Mouse (Mus musculus) kidney, postnatal 25 days (tissue): ENCODE results near the gene Agap1.

ENCODE experiments used
- DNase-seq, 2 experiments: peaks; one replicate each; pipeline ENCODE4 v3.0.0; 2021; ENCODE audit warnings: mixed read lengths in 2 of 2

The Agap1 gene

DNA sequence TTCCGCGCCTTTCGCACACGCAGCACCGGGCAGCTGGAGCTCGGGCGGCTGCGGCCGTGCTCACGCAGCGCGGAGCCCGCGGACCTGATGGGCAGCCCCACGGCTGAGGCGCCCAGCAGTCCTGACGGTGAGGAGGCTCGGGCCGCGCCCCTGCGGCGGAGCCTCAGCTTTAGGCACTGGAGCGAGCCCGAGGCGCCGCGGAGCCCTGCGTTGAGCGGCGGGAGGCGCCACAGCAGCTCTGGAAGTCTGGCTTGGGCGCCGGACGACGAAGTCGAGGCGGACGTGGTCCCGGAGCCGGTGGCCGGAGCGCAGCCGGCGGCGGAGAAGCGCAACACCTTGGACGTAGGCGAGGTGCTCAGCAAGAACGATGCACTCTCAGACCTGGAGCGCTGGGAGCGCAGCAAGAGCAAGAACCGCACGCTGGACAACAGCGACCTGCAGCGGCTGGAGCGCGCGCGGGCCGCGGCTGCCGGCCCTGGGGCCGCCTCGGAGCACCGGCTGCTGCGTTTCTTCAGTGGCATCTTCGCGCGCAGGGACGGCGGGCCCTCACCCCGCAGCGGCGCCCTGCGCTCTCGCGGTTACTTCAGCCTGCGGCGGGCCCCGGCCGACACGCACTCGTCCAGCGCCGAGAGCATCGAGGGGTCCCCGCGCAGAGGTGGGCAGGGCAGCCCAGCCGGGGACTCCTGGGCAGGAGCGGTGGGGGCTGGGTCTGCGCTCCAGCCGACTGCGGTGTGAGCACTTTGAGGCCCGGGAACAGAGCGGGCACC lies 126.6 kb downstream of the Agap1 start:
- DNase-seq: peak; percentile 54 to 74

DNA sequence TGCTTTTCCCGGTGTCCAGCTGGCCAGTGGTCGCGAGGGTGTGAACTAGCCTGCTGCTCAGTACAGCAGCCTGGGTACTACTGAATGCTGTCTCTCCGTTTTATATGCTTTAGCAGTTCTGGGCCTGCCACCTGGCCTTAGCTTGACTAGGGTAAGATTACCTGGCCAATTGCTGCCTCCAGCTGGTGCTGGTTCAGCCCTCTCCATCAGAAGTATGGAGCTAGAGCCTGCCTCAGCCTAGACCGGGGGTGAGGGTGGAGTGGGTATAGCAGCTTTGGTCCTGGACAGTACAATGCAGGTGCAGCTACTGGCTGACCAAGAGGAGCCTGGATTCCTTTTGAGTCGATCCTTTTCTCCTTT lies 127.1 kb downstream of the Agap1 start:
- DNase-seq: no peak

DNA sequence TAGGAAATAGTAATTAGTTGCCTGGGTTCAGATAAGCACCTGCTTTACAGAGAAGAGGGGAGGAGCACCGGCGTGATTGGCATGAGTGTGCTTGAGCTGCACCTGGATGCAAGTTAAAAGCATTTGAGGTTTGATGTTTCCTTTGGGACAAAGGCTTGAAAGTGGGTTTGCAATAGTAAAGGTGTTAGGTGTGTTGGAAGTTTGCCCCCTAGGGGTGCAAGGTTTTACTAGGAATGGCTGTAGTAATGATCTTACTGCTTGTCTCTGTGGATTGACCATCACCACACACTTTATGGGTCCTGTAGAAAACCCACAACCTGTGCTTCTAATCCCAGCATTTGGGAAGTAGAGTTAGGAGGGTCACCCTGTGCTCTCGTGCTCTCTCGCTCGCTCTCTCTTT lies 128.8 kb downstream of the Agap1 start:
- DNase-seq: peak in 1 of 2 experiments; percentile 29

DNA sequence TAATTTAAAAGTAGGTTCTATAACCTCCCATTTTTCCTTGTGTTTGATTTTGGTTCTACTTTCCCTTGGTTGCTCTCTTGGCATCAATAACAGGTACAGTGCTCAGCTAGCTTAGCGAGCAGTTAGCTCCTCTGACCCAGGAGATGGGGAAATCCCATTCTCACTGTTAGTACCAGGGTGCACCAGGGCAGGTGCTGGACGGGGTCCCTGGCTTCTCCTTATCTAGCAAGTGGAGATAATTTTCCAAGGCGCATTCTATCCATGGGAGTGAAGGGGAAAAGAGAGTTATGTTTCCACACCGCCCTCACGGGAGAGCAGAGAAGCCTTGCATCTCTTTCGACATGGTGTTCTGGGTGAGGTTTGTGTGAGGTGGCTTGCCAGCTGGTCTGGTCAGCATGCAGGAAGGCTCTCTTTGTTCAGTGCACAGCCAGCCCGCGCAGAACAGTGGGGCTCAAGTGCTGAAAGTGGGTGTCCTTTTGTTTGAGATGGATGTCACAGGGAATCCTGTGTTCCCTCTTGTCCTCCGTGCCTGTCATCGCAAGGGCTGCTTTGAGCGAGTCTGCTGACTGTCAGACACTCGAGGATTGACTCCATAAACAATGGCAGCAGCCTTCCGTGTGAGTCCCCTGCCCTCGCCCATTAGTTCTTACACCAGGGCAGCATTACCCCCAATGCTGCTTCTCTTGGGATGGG lies 132.5 kb downstream of the Agap1 start:
- DNase-seq: no peak

DNA sequence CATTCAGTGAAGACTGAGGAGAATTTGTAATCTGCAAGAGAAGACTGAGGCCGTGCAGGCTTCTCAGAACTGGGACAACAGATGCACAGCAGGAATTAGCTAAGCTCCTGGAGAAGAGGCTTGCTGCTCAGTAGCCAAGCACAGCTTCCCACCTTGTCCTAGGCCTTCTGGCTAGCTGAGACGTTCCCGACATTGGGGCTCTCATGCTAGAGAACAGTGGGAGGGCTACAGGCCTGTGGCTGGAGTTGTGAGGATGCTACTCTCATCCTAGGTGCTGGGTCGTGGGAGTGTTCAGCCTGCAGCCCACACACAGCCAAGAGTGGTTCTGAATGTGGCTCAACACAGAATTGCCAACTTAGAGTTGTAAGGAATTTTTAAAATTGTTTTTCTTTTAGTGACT lies 133.5 kb downstream of the Agap1 start:
- no peak for DNase-seq

DNA sequence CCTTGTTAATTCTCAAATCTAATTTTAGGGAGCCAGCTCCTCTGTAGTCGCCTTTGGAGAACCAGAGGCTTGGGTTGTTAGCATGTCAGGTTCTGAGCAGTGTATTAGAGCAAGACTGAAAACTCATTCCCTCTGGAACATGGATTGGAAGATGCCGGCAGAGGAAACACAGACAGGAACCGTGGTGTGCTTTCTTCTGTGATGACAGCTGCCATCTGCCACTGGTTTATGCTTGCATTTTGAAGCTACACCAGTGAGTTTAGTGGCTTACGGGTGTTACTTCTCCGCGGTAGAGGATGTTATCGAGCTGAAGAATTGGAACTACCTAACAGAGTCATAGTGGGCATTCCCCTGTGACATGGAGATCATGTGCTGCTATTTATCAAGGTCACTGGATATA lies 136.4 kb downstream of the Agap1 start:
- no peak for DNase-seq

DNA sequence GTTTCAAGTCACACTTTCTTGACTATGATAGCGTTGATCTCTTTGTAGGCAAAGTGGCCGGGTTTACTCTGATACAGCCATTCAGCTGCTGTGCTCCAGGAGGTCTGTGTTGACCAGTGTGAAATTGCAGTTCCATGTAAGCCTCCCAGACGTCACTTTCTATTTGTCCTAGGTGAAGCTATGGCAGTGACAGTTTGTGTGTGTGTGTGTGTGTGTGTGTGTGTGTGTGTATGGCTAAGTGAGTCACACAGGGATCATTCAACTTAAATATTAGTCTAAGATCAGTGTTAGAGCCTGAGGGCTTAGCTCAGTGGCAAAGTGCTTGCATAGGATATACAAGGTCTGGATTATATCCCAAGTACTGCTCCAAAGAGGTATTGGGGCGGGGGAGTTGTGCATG lies 138.6 kb downstream of the Agap1 start:
- DNase-seq: no peak

DNA sequence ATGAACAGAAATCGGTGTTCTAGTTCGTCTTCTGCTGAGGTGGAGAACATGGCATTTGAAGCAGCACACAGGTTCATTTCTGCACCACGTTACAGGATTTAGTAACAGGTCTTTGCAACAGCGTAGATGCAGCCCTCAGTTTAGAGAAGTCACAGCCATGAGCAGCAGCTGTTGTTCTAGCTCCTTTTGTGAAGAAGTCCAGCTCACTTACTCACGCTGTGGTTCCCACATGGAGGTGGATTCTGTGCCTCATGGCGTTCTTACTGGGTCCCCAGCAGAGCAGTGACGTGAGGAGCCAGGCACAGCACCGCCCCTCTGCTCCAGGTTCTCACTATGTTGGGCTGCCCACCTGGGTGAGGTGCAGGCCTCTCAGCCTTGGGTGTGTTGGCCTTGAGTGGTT lies 140.4 kb downstream of the Agap1 start:
- DNase-seq: no peak

DNA sequence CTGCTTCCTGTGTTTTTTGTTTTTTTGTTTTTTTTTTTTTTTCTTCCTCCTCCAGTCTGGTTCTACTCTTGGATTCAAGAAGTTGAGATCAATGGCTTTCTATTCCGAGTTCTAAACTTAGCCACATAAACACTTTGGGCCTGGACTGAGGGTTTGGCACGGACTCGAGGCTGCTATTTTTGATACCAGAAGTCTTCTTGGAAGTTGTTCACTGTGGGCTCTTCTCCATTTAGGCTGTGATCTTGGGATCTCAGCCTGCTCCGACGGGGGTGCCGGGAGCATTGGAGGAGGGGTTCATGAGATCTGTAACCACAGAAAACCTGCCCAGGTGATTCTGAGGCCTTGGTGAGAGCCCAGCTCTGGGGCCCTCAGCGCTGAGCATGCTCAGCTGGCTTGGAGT lies 140.8 kb downstream of the Agap1 start:
- DNase-seq: no peak

DNA sequence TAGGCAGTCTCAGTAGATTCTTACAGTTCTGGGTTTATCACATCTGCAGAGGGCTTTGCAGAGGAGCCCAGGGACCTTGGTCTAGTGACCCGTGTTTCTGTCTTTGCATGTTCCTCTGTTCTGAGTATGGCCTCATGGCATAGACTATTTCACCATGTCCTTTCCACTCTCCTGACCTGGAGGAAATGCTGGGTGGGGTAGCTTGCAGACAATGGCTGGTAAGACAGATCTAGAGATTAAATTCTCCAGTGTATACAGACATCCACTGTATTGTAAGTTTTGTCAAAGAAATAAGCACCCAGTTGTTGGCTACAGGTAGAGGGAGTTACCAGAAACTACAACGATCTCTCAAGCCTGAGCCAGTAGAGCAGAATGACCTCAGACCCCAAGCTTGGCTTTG lies 141.6 kb downstream of the Agap1 start:
- no peak for DNase-seq

DNA sequence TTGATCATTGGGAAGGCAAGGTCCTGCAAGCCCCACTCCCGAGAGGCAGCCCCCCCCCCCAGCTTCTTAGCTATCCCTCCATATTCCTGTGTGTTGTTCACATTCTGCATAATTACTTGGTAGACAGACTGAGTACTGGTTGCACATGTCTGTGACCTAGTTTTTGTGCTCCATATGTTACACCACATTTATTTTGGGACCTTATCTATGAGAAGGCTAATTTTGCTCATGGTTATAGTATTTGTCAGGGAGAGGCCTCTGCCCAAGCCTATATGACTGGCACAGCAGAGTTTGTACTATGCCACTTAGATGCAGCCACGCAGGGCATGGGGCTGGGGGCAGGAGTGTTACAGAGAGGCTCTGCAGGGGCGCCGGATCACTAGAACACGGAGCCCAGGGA lies 144.3 kb downstream of the Agap1 start:
- no peak for DNase-seq

DNA sequence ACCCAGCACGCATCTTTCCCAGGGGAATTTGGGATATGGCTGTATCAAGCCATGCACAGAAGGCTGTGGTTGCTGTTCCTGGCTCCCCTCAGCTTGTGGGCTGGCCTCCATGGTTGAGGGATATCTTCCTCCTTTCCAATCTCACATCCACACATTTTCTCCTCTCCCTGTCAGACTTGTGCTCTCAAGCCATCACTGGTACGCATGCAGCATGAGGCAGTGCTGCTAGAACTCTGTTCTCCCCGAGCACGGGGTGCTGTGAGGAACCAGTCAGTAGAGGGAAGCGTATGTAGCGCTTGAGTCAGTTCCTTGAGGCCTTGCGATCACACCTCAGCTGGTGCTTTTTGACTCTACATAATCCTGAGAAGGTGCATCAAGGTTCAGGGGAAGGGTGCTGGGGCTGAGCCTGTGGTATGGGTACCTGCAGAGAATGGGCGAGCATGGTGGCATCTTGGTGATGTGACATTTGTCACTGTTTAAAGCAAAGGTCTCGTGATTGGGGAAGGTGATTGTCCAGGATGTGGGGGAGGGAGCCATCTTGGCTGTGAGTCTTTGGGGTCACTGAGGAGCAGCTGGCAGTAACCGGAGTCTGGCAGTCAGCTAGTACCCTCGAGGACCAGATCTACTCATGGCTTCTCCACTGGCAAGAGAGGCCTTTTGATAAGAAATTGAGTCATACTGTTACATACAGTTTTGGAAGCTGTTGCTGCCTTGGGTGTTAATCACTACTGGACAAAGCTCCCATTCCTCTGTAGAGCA lies 145.6 kb downstream of the Agap1 start:
- DNase-seq: no peak

DNA sequence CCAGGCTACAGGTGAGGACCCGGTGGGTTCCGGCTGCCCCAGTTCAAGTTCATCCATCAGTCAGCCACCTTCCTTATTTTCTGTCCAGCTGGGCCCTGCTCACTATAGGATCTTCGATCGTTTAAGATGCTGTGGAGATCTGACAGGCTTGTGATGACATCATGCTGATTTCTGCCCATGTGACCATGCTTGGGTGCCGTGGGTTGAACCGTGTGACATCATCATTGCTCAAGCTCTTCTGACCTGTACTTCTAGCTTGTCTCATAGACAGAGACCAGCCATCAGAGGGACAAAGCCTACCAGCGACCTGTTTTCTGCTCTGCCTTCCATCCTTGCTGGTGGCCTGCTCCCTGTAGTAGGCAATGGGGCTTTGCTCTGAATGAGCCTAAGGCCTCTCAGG lies 146.7 kb downstream of the Agap1 start:
- DNase-seq: no peak

DNA sequence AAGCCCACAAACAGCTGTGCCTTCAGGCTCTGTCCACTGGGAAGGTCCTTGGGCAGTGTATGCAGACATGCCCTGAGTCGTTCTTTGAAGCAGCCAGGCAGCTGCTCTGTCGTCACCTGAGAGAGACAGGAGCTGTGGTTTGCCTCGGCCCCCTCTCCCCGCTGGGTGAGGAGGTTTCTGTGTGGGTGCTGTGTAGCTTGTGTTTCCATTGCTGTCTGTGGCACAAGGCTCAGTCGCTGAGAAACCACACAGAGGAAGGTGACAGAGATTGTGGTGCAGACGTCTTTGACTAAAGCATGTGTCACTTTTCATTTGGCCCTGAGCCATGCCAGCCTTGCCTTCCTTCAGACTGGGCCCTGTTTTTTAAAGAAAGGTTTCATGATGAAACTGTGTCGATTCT lies 148.3 kb downstream of the Agap1 start:
- no peak for DNase-seq

DNA sequence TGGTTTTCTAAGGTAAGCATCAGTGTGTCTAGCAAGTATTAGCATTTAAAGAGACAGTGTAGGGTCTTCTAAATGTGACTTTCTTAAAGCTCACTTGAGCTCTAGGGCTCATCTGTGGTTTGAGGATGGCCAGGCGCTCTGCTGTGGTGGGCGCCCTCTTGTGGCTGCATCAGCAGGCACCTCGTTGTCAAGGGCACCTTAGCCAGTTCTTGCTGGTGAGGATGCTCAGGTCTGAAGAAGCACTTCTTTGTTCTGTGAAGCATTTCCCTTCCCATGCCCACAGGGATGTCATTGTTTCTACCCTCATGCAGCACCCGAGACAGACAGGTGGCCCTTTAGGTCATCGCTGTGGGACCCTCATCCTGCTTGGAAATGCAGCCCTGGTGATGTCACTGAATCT lies 152.0 kb downstream of the Agap1 start:
- peak; percentile 74 to 80 for DNase-seq

DNA sequence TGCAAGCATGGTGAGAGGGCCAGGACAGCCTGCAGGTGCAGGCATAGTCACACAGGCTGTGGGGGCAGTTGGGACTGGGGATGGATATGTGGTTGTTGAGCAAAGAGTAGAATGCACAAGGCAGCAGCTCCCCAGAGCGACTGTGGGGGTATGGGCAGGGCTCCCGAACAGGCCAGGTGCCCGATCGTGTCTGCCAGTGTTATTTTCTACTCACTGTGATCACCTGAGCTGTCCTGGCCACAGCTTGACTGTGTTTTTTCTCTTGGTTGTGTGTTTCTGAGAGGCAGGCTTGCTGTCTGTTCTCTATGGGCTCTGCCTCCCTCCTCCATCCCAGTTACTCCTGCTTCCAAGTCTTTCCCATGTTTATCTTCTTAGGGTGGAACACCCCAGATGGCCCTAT lies 154.2 kb downstream of the Agap1 start:
- no peak for DNase-seq

DNA sequence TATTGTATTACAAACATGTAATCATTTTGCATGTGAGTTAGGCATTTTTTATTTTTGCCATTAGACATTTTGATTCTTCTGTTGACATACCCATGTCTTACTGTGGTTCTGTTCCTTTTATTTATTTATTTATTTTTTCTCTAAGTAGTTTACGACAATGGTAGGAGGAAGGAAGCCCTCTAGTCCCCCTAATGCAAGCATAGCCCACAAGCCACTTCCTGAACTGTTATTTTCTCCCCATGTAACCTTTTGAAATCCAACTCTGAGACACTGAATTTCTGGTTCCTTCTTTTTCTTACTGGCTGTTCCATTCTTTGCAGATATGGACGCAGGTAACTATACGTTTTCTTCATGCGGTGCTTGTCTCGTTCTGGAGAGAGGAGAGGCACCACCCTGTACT lies 155.4 kb downstream of the Agap1 start:
- DNase-seq: no peak

DNA sequence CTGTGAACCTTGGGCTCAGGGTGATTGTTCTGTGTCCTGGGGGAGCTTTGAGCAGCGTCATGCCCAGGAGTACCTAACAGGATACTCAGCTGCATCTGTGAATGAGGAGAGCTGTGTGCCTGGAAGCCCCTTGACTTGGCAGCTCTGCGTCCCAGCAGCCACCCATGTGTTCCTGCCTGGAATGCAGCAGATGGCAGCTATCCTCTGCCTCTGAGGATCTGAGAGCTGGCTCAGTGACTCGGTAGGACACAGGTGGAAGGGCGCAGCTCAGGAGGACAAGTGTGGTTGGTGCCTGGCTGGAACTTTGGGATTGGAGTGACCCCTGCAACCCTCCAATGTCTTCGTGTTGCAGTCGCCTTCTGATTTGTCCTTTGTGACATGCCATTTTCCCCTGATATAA lies 156.9 kb downstream of the Agap1 start:
- DNase-seq: no peak

DNA sequence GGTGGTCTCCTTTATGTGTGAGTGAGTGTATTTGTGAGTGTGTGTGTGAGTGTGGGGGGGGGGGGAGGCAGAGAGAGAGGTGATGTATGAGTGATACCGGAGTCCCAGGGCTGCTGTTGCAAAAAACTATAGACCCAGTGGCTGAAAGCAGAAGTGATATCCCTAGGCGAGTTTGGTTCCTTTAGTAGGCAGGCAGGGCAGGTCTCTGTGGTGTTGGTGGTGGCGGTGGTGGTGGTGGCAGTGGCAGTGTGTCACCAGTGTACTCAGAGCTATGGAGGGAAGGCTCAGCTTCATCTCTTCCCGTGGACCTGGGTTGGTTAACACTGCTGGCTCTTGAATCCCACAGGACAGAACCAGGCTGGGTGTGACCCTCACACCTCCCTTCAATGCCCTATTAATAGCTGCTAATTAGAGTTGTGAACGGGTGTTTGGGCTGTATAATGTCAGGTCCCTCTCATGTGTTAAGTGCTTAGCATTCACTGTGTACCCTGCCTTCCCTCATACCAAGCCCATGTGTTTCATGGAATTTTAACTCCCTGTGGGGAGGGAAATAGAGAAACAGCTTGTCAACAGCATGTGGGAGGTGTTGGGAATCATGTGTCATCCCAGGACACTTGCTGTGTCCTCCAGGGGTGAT lies 158.7 kb downstream of the Agap1 start:
- DNase-seq: no peak

DNA sequence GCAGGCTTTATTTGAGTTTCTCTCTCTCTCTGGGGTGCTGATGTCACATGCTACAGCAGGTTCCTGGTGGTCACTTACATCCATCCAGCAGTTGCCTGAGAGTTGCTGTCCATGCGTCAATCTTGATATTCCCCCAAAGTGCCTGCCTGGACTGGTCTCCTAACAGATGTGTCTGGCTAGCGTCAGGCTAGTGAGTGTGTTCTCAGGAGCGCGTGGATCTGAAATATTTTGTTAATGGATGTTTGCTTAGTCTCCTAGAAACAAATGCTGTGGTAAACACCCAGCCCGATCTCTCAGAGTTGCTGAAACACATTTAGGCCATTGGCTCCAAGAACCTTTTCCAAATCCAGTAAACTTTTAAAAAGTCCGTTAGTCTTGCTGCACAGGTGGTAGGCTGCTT lies 161.9 kb downstream of the Agap1 start:
- DNase-seq: no peak

DNA sequence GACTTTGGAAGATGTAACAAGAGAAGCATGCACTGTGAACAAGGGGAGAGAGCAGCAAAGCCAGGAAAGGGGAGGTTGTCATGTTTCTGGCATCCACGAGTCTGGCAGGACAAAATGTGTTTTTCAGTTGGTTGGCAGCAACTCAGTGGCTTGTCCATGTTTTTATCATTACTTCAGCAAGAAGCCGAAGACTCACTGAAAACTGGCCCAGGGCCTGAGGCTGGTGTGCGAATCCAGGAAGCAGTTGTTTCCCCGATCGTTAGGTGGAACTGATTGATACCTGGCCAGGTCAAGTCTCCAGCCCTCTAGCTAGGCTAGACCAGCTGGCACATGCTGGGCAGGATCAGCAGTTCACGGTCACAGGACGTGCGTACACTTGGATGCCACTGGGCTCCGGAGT lies 162.7 kb downstream of the Agap1 start:
- DNase-seq: no peak

DNA sequence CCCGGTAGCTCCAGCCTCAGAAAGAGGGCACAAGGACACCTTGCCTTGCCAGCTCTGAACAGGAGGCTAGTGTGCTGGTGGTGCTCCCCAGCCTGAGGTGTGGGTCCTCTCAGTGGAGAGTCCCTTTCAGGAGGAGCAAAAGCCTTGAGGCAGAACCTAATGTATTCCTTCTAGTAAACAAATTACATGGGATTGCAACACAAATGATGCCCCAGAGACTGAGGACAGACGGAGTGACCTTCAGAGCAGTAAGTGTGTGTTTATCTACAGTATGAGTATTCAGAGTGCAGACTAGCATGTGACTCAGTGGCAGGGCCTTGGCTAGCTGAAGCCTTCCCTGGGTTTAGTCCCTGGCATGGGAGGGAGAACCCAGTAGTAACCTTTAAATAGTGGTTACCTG lies 165.4 kb downstream of the Agap1 start:
- DNase-seq: no peak

DNA sequence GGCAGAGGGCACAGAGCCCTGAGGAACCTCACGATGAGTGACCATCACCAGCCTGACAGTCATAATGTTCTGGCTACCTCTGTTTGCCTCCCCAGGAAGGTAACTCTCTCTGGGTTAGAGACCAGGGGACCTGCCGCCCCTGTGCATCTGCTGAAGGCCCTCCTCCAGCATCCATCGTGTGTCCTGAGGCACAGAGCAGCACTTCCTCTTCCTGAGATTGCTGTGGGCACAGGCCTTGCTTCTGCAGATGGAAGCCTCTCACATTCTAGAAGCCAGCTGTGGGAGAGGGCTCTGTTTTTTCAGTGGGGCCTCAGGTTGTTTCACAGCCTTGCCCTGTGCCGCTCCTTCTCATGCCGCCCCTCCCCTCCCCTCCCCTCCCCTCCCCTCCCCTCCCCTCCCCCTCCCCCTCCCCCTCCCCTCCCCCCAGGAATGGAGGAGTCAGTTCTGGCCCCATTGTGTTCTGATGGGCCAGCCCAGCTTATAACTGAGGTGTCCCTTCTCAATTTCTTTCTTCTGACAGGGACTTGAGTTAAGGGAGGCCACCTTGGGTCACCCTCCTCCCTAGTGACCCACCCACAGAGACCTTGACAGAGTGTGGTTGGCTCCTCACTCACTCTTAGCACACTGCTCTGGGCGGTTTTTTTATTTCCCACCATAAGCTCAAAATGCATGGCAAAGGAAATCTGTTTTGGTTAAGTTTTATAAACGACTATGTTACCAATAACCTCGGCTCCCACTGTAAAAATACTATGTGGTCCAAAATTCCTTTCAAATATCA lies 166.6 kb downstream of the Agap1 start:
- no peak for DNase-seq
